Mouse (Mus musculus) E14TG2a.4 (cell line): ENCODE measurements around the gene Bspry.

Source experiments
- CTCF ChIP-seq: conservative IDR thresholded peaks from 2 replicates; pipeline ENCODE4 v1.5.1; 2014; ENCODE audit warnings: low read length
- NANOG ChIP-seq: IDR thresholded peaks from 2 replicates; pipeline ENCODE4 v1.6.1; 2014; ENCODE audit warnings: borderline replicate concordance, low read length, mixed read lengths
- POU5F1 ChIP-seq: IDR thresholded peaks from 2 replicates; pipeline ENCODE4 v1.6.1; 2014; ENCODE audit warnings: low read length, borderline replicate concordance

- no peak for TF ChIP-seq CTCF
- no peak for TF ChIP-seq NANOG
- TF ChIP-seq POU5F1, result no peak
Observed at GRCm38 (mm10) chr4:62495946-62496345, 16.1 kb downstream of the Bspry start.
